ENCODE assay signal across 17 mouse cellular contexts in genomic region chr6:50416854-50417253, GRCm38 (mm10). TPM values are rescaled to one million over a fixed set of nuclear protein-coding genes. Genes with fewer than 3 reads are reported as not detected.
A peak's percentile ranks its signal among the peaks of the same experiment; 100 is the strongest.
DNase-seq lines count a peak whose midpoint lies in the region; ATAC-seq and TF ChIP-seq lines count a peak whose summit lies in the region.
"Had no signal": no experiment of that assay in that cellular context is flagged by ENCODE, and none has a peak within 500 bp of the region (broad histone marks: within the 10 kb centered on the region; RNA-seq: fewer than 3 reads in every experiment).

No protein-coding gene starts in this region.

- peak; percentile 31; the same call in 1 of the 2 replicates for ATAC-seq in megakaryocyte progenitor cell, adult 5-6 weeks (replicated peaks; ENCODE audit: poor library complexity)
- no peak for ATAC-seq in intestine, embryonic 15.5 days
- ATAC-seq: forebrain, embryonic 13.5 days had no signal

- no peak for TF ChIP-seq CTCF in thymus, adult 2 months (IDR thresholded peaks at IDR 0.05; ENCODE audit: borderline replicate concordance, control insufficient read depth, extremely low read depth, insufficient read depth, low read length, poor library complexity)

- DNase-seq in spleen, adult 18-20 months, result peak; percentile 5 to 6
- no peak for DNase-seq in spleen, postnatal 4 days (ENCODE audit: low spot score in 2 of 2)
- DNase-seq in thymus, adult 2 months, result peak; percentile 53
- no peak for DNase-seq in right cerebral cortex, postnatal 4 days
- no peak for DNase-seq in heart, adult 18-20 months
- DNase-seq: cerebellum, adult 8-10 months; heart, adult 11 months; lung, postnatal 10 days; midbrain, embryonic 14.5 days had no signal

- H3K4me1 ChIP-seq in thymus, adult 2 months (replicated peaks; ENCODE audit: control insufficient read depth, insufficient read depth, low read length), result peaks cover 9% of the 10 kb centered on the region
- peaks cover 13% of the 10 kb centered on the region; the same call in 1 of the 2 replicates for H3K4me1 ChIP-seq in intestine, embryonic 15.5 days (replicated peaks)

- no peak for TF ChIP-seq POLR2A in thymus, adult 2 months (IDR thresholded peaks at IDR 0.05; ENCODE audit: control insufficient read depth, extremely low read depth, insufficient read depth, low read length, poor library complexity)

- H3K9ac ChIP-seq in intestine, embryonic 15.5 days, result no peak overlapping the region
- H3K9ac ChIP-seq: forebrain, embryonic 13.5 days; heart, embryonic 15.5 days; kidney, embryonic 15.5 days; liver, embryonic 14.5 days had no signal

- H3K27me3 ChIP-seq in thymus, adult 2 months (ENCODE audit: control insufficient read depth, insufficient read depth, low read length), result no peaks in the 10 kb centered on the region
- no peaks in the 10 kb centered on the region for H3K27me3 ChIP-seq in intestine, embryonic 15.5 days (replicated peaks)
- H3K27me3 ChIP-seq: forebrain, embryonic 13.5 days; heart, embryonic 15.5 days; kidney, embryonic 15.5 days had no signal

- WGBS in thymus, adult 2 months, result 14% methylated on average over 5 of the region's 5 CpGs
- 93% methylated on average over 5 of the region's 5 CpGs for WGBS in intestine, embryonic 15.5 days

- no peak overlapping the region for H3K27ac ChIP-seq in thymus, adult 2 months (ENCODE audit: control insufficient read depth, insufficient read depth, low read length)
- H3K27ac ChIP-seq in intestine, embryonic 15.5 days, result no peak overlapping the region
- H3K27ac ChIP-seq: forebrain, embryonic 13.5 days; heart, embryonic 15.5 days; hindbrain, embryonic 10.5 days; kidney, embryonic 15.5 days; limb, embryonic 10.5 days; liver, embryonic 14.5 days had no signal

- H3K36me3 ChIP-seq in thymus, adult 2 months (ENCODE audit: control insufficient read depth, insufficient read depth, low read length), result no peaks in the 10 kb centered on the region
- H3K36me3 ChIP-seq in intestine, embryonic 15.5 days, result no peaks in the 10 kb centered on the region
- H3K36me3 ChIP-seq: heart, embryonic 15.5 days; hindbrain, embryonic 10.5 days; kidney, embryonic 15.5 days; limb, embryonic 10.5 days had no signal

- H3K4me2 ChIP-seq in intestine, embryonic 15.5 days (replicated peaks), result no peak overlapping the region
- H3K4me2 ChIP-seq: forebrain, embryonic 13.5 days; heart, embryonic 15.5 days; kidney, embryonic 15.5 days had no signal

- H3K9me3 ChIP-seq in intestine, embryonic 15.5 days, result no peaks in the 10 kb centered on the region
- H3K9me3 ChIP-seq: forebrain, embryonic 13.5 days; heart, embryonic 15.5 days; hindbrain, embryonic 10.5 days; kidney, embryonic 15.5 days; limb, embryonic 10.5 days had no signal

- H3K4me3 ChIP-seq in thymus, adult 2 months (ENCODE audit: control insufficient read depth, insufficient read depth, low read length), result no peak overlapping the region
- no peak overlapping the region for H3K4me3 ChIP-seq in intestine, embryonic 15.5 days (replicated peaks)
- H3K4me3 ChIP-seq: forebrain, embryonic 13.5 days; heart, embryonic 15.5 days; hindbrain, embryonic 10.5 days; kidney, embryonic 15.5 days; limb, embryonic 10.5 days had no signal

RNA-seq across cellular contexts. Expression of gene Osbpl3, which starts 39.1 kb away (rescaled TPM):
- total RNA-seq in megakaryocyte progenitor cell, adult 5-6 weeks (2015), result 6.4 and 6.9 TPM in 2 replicates
- total RNA-seq in megakaryocyte progenitor cell, adult 5-6 weeks (2017), result 10.3 and 11.6 TPM in 2 replicates
- 6.7 and 8.2 TPM in 2 replicates for polyA plus RNA-seq in thymus, adult 2 months (2012; rRNA removed)
- 7.4 TPM in 2 replicates for polyA plus RNA-seq in intestine, embryonic 15.5 days (2015; fragmentation: Nextera tagmentation; extraction: Ambion mirVana)
- total RNA-seq in heart, adult 18-20 months (2021), result 10 to 100 TPM; 23.9 to 25.5 TPM

Comparison
In these comparisons a context has a peak if more than half of its experiments do, and no peak if none do; other contexts are left out.
1. DNase-seq: peak in spleen, adult 18-20 months (2 of 2) and thymus, adult 2 months (single experiment); none in spleen, postnatal 4 days (0 of 2), right cerebral cortex, postnatal 4 days (single experiment) and heart, adult 18-20 months (0 of 2).